Mouse (Mus musculus): Measurements from ENCODE around the gene Wnt7b. TPM values are rescaled to one million over a fixed set of nuclear protein-coding genes. Genes with fewer than 3 reads are reported as not detected.

Gene Wnt7b
- polyA plus RNA-seq, 1 experiment from 2014 or later: 4.6 TPM

- Histone ChIP-seq H3K4me1 (peaks cover 11% of the 10 kb centered on the region; the same call in 1 of the 2 replicates), H3K9me3 (no peaks in the 10 kb centered on the region), H3K36me3 (no peaks in the 10 kb centered on the region), H3K4me2 (no peak within 1 kb of the TSS), H3K4me3 (no peak within 1 kb of the TSS), H3K27me3 (replicated peaks) (peaks cover 21% of the 10 kb centered on the region), H3K9ac (no peak within 1 kb of the TSS), H3K27ac (replicated peaks) (no peak within 1 kb of the TSS)
- no peak for ATAC-seq (ENCODE audit: extremely low read depth, insufficient number of reproducible peaks, low FRiP score, low TSS enrichment)
- WGBS: 78% methylated on average over 8 of the region's 8 CpGs
These were observed 79.1 kb downstream of the Wnt7b start, which contains the start of gene 7530416G11Rik for GRCm38 (mm10) chr15:85503127-85503526. TSS of gene 7530416G11Rik (minus strand) at chr15:85503227.

DNA sequence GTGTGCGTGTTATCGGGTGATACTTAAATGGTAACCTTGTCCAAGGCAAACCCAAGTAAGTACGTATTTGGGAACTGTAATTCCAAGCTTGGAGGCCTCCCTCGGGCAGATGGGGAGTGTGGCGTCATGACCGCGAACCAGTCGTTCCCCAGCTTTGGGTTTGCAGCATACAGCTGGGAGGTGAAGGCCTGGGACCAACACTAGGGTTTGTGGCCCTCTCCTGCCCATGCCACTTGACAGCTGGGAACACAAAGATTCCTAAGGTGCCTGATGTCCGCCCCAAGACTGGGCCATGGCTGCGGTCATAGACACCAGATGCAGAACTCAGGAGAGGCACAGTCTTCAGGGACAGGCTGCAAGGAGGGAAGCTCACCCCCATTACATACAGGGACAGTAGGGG, 82.0 kb downstream of the Wnt7b start:
- WGBS: 79% methylated on average over 10 of the region's 10 CpGs
- H3K9ac ChIP-seq: no peak overlapping the region
- no peaks in the 10 kb centered on the region for H3K36me3 ChIP-seq
- no peak overlapping the region for H3K4me2 ChIP-seq
- no peak overlapping the region for H3K4me3 ChIP-seq
- no peak overlapping the region for H3K27ac ChIP-seq (replicated peaks)
- no peak for ATAC-seq (ENCODE audit: extremely low read depth, insufficient number of reproducible peaks, low FRiP score, low TSS enrichment)
- peaks cover 1% of the 10 kb centered on the region; the same call in 1 of the 2 replicates for H3K4me1 ChIP-seq
- no peaks in the 10 kb centered on the region for H3K9me3 ChIP-seq
- peaks cover 46% of the 10 kb centered on the region for H3K27me3 ChIP-seq (replicated peaks)

- Histone ChIP-seq H3K9me3 (no peaks in the 10 kb centered on the region), H3K4me2 (no peak overlapping the region), H3K9ac (no peak overlapping the region), H3K36me3 (no peaks in the 10 kb centered on the region), H3K4me3 (no peak overlapping the region), H3K27ac (replicated peaks) (no peak overlapping the region), H3K27me3 (replicated peaks) (peaks cover 68% of the 10 kb centered on the region), H3K4me1 (0 out of 2 replicates have a peak, but pooled peaks cover 3% of the 10 kb centered on the region)
- 68% methylated on average over 10 of the region's 10 CpGs for WGBS
- no peak for ATAC-seq (ENCODE audit: extremely low read depth, insufficient number of reproducible peaks, low FRiP score, low TSS enrichment)
These were observed 84.2 kb downstream of the Wnt7b start for GRCm38 (mm10) chr15:85497981-85498475.

GRCm38 (mm10) chr15:85497548-85497947, 84.7 kb downstream of the Wnt7b start:
- Histone ChIP-seq H3K9ac (no peak overlapping the region), H3K36me3 (no peaks in the 10 kb centered on the region), H3K9me3 (no peaks in the 10 kb centered on the region), H3K27me3 (replicated peaks) (peaks cover 73% of the 10 kb centered on the region), H3K27ac (replicated peaks) (no peak overlapping the region), H3K4me3 (no peak overlapping the region), H3K4me2 (no peak overlapping the region), H3K4me1 (0 out of 2 replicates have a peak, but pooled peaks cover 3% of the 10 kb centered on the region)
- 74% methylated on average over 4 of the region's 4 CpGs for WGBS
- ATAC-seq (ENCODE audit: extremely low read depth, insufficient number of reproducible peaks, low FRiP score, low TSS enrichment): no peak

- Histone ChIP-seq H3K4me2 (no peak overlapping the region), H3K4me1 (0 out of 2 replicates have a peak, but pooled peaks cover 3% of the 10 kb centered on the region), H3K9me3 (no peaks in the 10 kb centered on the region), H3K9ac (no peak overlapping the region), H3K27me3 (replicated peaks) (peaks cover 90% of the 10 kb centered on the region), H3K27ac (replicated peaks) (no peak overlapping the region), H3K4me3 (no peak overlapping the region), H3K36me3 (no peaks in the 10 kb centered on the region)
- no peak for ATAC-seq (ENCODE audit: extremely low read depth, insufficient number of reproducible peaks, low FRiP score, low TSS enrichment)
- 7% methylated on average over 11 of the region's 11 CpGs for WGBS
These were observed 88.1 kb downstream of the Wnt7b start for GRCm38 (mm10) chr15:85494163-85494621.

DNA sequence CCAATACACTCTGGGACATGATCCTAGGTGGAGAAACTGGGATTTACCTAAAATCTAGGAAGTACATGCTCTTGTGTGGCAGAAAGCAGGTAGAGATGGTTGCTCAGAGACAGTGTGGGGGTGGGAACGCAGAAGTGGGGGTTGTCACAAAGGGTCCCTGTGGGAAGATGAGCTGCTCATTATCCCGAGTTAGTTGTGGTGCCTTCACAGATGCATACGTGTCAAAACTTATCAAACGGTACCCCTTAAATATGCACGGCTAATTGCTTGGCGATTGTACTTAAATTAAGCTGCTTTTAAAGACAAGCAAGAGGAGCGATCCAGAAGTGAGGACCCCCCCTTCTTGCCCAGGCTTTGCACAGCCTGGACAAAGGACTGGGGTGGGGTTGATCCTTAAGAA, 92.5 kb downstream of the Wnt7b start:
- H3K27me3 ChIP-seq (replicated peaks): peaks cover 58% of the 10 kb centered on the region
- ATAC-seq (ENCODE audit: extremely low read depth, insufficient number of reproducible peaks, low FRiP score, low TSS enrichment): no peak
- no peak overlapping the region for H3K27ac ChIP-seq (replicated peaks)
- H3K9ac ChIP-seq: no peak overlapping the region
- no peak overlapping the region for H3K4me3 ChIP-seq
- 0 out of 2 replicates have a peak, but pooled peaks cover 3% of the 10 kb centered on the region for H3K4me1 ChIP-seq
- peaks cover 6% of the 10 kb centered on the region; the same call in 1 of the 2 replicates for H3K9me3 ChIP-seq
- H3K4me2 ChIP-seq: no peak overlapping the region
- no peaks in the 10 kb centered on the region for H3K36me3 ChIP-seq
- WGBS: 79% methylated on average over 7 of the region's 7 CpGs

DNA sequence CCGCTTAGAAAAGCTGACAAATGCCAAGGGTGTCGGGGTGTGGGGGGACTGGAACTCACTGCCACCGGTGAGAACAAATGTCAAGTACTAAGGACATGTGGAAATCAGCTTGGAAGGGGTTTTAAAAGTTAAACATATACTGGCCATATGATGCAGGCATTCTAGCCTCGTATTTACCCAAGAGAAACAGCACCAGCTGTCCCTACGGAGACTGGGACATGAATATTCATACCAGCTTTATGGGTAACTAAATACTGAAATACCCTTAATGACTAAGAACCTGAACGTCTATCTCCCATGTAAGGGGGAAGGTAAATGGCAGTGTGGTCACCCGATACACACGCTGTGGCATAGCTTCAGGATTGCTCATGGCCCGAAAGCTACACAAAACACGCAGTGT, 93.4 kb downstream of the Wnt7b start:
- H3K9me3 ChIP-seq: peaks cover 6% of the 10 kb centered on the region; the same call in 1 of the 2 replicates
- no peaks in the 10 kb centered on the region for H3K4me1 ChIP-seq
- H3K9ac ChIP-seq: no peak overlapping the region
- H3K27me3 ChIP-seq (replicated peaks): peaks cover 55% of the 10 kb centered on the region
- 78% methylated on average over 10 of the region's 10 CpGs for WGBS
- ATAC-seq (ENCODE audit: extremely low read depth, insufficient number of reproducible peaks, low FRiP score, low TSS enrichment): no peak
- no peak overlapping the region for H3K27ac ChIP-seq (replicated peaks)
- H3K36me3 ChIP-seq: no peaks in the 10 kb centered on the region
- no peak overlapping the region for H3K4me2 ChIP-seq
- H3K4me3 ChIP-seq: no peak overlapping the region

Other genes starting within 250 kb of the Wnt7b start
- gene Atxn10, start 246.2 kb downstream of the Wnt7b start, polyA plus RNA-seq (2015; fragmentation: Nextera tagmentation; extraction: Ambion mirVana): 214 and 230 TPM in 2 replicates
- gene 7530416G11Rik, start 79.2 kb downstream of the Wnt7b start, polyA plus RNA-seq (2015; fragmentation: Nextera tagmentation; extraction: Ambion mirVana): not detected in 2 replicates
- 5.9 and 6.6 TPM in 2 replicates for gene Ppara, start 152.5 kb upstream of the Wnt7b start, polyA plus RNA-seq (2015; fragmentation: Nextera tagmentation; extraction: Ambion mirVana)
- gene Cdpf1, start 229.2 kb upstream of the Wnt7b start, polyA plus RNA-seq (2015; fragmentation: Nextera tagmentation; extraction: Ambion mirVana): 46.1 and 48.2 TPM in 2 replicates
- gene Pkdrej, start 239.3 kb upstream of the Wnt7b start, polyA plus RNA-seq (2015; fragmentation: Nextera tagmentation; extraction: Ambion mirVana): 0.13 and 0.19 TPM in 2 replicates
- 3.1 and 4.2 TPM in 2 replicates for gene Ttc38, start 249.8 kb upstream of the Wnt7b start, polyA plus RNA-seq (2015; fragmentation: Nextera tagmentation; extraction: Ambion mirVana)